Mouse (Mus musculus): ENCODE measurements at regions not wholly inside any gene's neighbourhood (a gene's known extent, or its start where the extent isn't known, plus 50 kb on each side); places are given as distances from the start of the nearest gene placed in this dataset.

DNA sequence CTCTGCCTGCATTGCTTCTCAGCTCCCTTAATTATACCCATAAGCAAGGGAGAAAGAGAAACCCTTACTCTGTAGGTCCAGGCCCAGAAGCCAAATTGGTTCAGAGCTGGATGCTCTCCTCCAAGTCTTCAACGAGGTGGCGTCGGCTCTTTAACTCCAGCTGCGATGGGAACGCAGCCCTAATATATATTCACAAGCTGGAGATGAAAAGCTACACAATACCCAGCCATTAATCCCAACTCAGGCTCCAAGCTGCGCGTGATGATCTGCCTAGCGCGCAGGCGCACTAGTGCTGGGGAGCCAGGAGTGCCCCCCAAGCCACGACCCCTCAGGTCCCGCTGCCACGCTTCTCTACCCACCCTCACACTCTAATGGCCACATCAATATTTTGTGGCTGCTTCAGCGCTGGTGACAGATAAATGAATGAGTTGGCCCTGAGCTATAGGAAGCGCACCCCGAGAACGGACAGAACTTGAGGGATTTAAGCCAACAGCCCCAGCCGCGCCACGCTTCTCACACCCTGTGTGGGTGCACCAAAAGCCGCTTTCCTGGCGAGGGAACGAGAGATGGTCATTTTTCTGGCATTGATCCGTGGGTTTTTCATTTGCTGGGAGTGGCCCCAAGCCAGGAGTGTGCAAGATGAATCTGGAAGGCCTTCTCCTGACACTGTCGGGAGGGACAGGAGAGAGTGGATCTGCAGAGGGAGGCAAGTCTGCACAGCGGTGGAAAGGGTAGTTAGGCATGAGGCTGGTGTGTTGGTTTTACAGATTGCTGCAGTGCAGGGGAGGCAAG lies 210.9 kb upstream of the Sdk2 start:
- TF ChIP-seq MAX (IDR thresholded peaks at IDR 0.05; ENCODE audit: low read length): no peak
- no peak for TF ChIP-seq IRF4 (IDR thresholded peaks at IDR 0.05; ENCODE audit: low read depth, low read length)
- TF ChIP-seq CTCF (conservative IDR thresholded peaks at IDR 0.05 in 1 of 2, IDR thresholded peaks at IDR 0.05 in 1 of 2; ENCODE audit: low read depth in 2 of 2, low read length in 2 of 2): no peak
- no peak for TF ChIP-seq POLR2A (IDR thresholded peaks at IDR 0.05; ENCODE audit: low read depth, low read length)
- TF ChIP-seq ZKSCAN1 (IDR thresholded peaks at IDR 0.05; ENCODE audit: borderline replicate concordance, low read depth, low read length): no peak
- no peak for TF ChIP-seq MAZ (IDR thresholded peaks at IDR 0.05; ENCODE audit: low read depth, low read length)

Measured in CH12.LX (cell line).